Mouse (Mus musculus) forebrain, embryonic 12.5 days (tissue): ENCODE data around the gene Olfr1335. TPM values are rescaled to one million over a fixed set of nuclear protein-coding genes. Genes with fewer than 3 reads are reported as not detected.
"Not testable (repeated sequence)": the region's sequence is repeated elsewhere in the genome, so short reads cannot be mapped to it uniquely, and the experiment has no call there.

ENCODE experiments used
- ATAC-seq: fragments of 200-750 bp; cut with Nextera tagmentation; 2 replicates; pipeline ENCODE4 v1.8.0; 2017; ENCODE audit warnings: moderate TSS enrichment; ENCODE audit not compliant: low FRiP score
- H3K27ac ChIP-seq: fragments of 300-500 bp; sonication (generic); 2 replicates; pipeline ENCODE4 v1.5.1; 2016; ENCODE audit warnings: mild to moderate bottlenecking
- H3K27me3 ChIP-seq: fragments of 300-500 bp; sonication (generic); 2 replicates; pipeline ENCODE4 v1.6.1; 2016; ENCODE audit warnings: mild to moderate bottlenecking
- H3K36me3 ChIP-seq: fragments of 300-500 bp; sonication (generic); replicated peaks from 2 replicates; pipeline ENCODE4 v1.6.1; 2016; ENCODE audit warnings: mild to moderate bottlenecking
- H3K4me1 ChIP-seq: fragments of 300-500 bp; sonication (generic); 2 replicates; pipeline ENCODE4 v1.6.1; 2016
- H3K4me2 ChIP-seq: fragments of 300-500 bp; sonication (generic); 2 replicates; pipeline ENCODE4 v1.6.1; 2016; ENCODE audit warnings: mild to moderate bottlenecking, moderate library complexity
- H3K4me3 ChIP-seq: fragments of 300-500 bp; sonication (generic); replicated peaks from 2 replicates; pipeline ENCODE4 v1.5.1; 2016; ENCODE audit warnings: mild to moderate bottlenecking
- H3K9ac ChIP-seq: fragments of 300-500 bp; sonication (generic); 2 replicates; pipeline ENCODE4 v1.6.1; 2016; ENCODE audit warnings: mild to moderate bottlenecking
- H3K9me3 ChIP-seq: fragments of 300-500 bp; sonication (generic); 2 replicates; pipeline ENCODE4 v1.6.1; 2016
- WGBS: fragments of 180-500 bp; shearing (Covaris S2); methylation state at CpG from one replicate; pipeline ENCODE4 v1.1.7; 2016; 5-methylcytosine and 5-hydroxymethylcytosine counted together
- polyA plus RNA-seq: library from polyadenylated mRNA; unstranded; fragments of >200 nt; fragmentation: Nextera tagmentation; extraction: Ambion mirVana; gene quantifications from 2 replicates; pipeline ENCODE4 v1.2.1, GENCODE M21; 2016

Olfr1335 gene
- not detected in 2 replicates for polyA plus RNA-seq

GRCm38 (mm10) chr4:118809844-118810243 lies at the start of gene Olfr1335:
Gene Olfr1335, minus strand, starts transcription at chr4:118809944.
- H3K9ac ChIP-seq = no peak within 1 kb of the TSS
- 93% methylated on average over 4 of the region's 4 CpGs for WGBS
- H3K27me3 ChIP-seq = no peaks in the 10 kb centered on the region
- H3K4me1 ChIP-seq = no peaks in the 10 kb centered on the region
- no peak within 1 kb of the TSS for H3K4me3 ChIP-seq
- H3K4me2 ChIP-seq = no peak within 1 kb of the TSS
- no peaks in the 10 kb centered on the region for H3K36me3 ChIP-seq
- H3K27ac ChIP-seq = no peak within 1 kb of the TSS
- ATAC-seq = no peak
- no peaks in the 10 kb centered on the region for H3K9me3 ChIP-seq

- no peak within 1 kb of the TSS for H3K9ac ChIP-seq
- H3K4me2 ChIP-seq = no peak within 1 kb of the TSS
- no peaks in the 10 kb centered on the region for H3K9me3 ChIP-seq
- no peak within 1 kb of the TSS for H3K27ac ChIP-seq
- no peak for ATAC-seq
- WGBS = 100% methylated on average over 1 of the region's 1 CpGs
- no peaks in the 10 kb centered on the region for H3K27me3 ChIP-seq
- H3K4me3 ChIP-seq = no peak within 1 kb of the TSS
- no peaks in the 10 kb centered on the region for H3K4me1 ChIP-seq
- no peaks in the 10 kb centered on the region for H3K36me3 ChIP-seq
Observed at GRCm38 (mm10) chr4:118836179-118836578, 26.4 kb upstream of the Olfr1335 start, which contains the start of gene Olfr1333. Gene Olfr1333, minus strand, starts transcription at chr4:118836279.

GRCm38 (mm10) chr4:118818921-118819320 lies 9.2 kb upstream of the Olfr1335 start:
- 78% methylated on average over 1 of the region's 1 CpGs for WGBS
- no peak overlapping the region for H3K4me2 ChIP-seq
- H3K4me1 ChIP-seq = no peaks in the 10 kb centered on the region
- no peaks in the 10 kb centered on the region for H3K27me3 ChIP-seq
- ATAC-seq = no peak
- H3K4me3 ChIP-seq = no peak overlapping the region
- H3K27ac ChIP-seq = no peak overlapping the region
- no peaks in the 10 kb centered on the region for H3K36me3 ChIP-seq
- H3K9ac ChIP-seq = no peak overlapping the region
- no peaks in the 10 kb centered on the region for H3K9me3 ChIP-seq

DNA sequence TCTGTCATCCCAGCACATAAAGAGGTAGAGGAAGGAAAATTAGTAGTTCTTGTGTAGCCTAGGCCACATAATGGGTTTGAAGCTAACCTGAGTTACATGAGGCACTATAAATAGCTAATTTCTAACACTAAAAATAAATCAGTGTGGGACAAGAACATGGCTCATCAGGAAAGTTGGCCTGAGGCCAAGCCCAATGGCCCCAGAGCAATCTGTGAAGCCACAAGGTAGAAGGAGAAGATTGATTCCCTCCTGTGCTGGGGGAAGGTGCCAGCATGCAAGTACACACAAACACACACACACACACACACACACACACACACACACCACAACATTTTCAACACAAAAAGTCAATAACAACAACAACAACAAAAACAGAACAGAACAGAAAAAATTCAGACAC lies 16.9 kb downstream of the Olfr1335 start:
- H3K4me2 ChIP-seq = not testable (repeated sequence)

GRCm38 (mm10) chr4:118782486-118782885 lies 27.3 kb downstream of the Olfr1335 start, which contains the start of gene Olfr1337:
Gene Olfr1337, minus strand, starts transcription at chr4:118782586.
- Histone ChIP-seq H3K4me2 (no peak within 1 kb of the TSS), H3K36me3 (no peaks in the 10 kb centered on the region), H3K9me3 (no peaks in the 10 kb centered on the region), H3K9ac (no peak within 1 kb of the TSS), H3K4me1 (no peaks in the 10 kb centered on the region), H3K27ac (no peak within 1 kb of the TSS), H3K27me3 (no peaks in the 10 kb centered on the region), H3K4me3 (no peak within 1 kb of the TSS)
- ATAC-seq = no peak
- WGBS = 79% methylated on average over 2 of the region's 2 CpGs

More for the DNA sequence above, 16.9 kb downstream of the Olfr1335 start:
- H3K27me3 ChIP-seq, H3K36me3 ChIP-seq, H3K4me3 ChIP-seq, H3K4me1 ChIP-seq, H3K9me3 ChIP-seq, H3K9ac ChIP-seq, ATAC-seq, H3K27ac ChIP-seq: not testable (repeated sequence)

Other genes starting within 250 kb of the Olfr1335 start
- gene Cfap57, start 189.2 kb downstream of the Olfr1335 start, polyA plus RNA-seq = 0.74 and 0.89 TPM in 2 replicates
- 193 and 200 TPM in 2 replicates for gene Ebna1bp2, start 189.1 kb downstream of the Olfr1335 start, polyA plus RNA-seq
- not detected in 2 replicates for gene Olfr62, start 151.0 kb downstream of the Olfr1335 start, polyA plus RNA-seq
- gene Olfr1342, start 117.2 kb downstream of the Olfr1335 start, polyA plus RNA-seq = 0.12 TPM in 1 of 2 replicates, not detected in the other
- not detected in 2 replicates for gene Olfr1341, start 106.4 kb downstream of the Olfr1335 start, polyA plus RNA-seq
- not detected in 2 replicates for gene Olfr1340, start 89.8 kb downstream of the Olfr1335 start, polyA plus RNA-seq
- not detected in 2 replicates for gene Olfr1339, start 77.8 kb downstream of the Olfr1335 start, polyA plus RNA-seq
- gene Olfr1338, start 51.2 kb downstream of the Olfr1335 start, polyA plus RNA-seq = not detected in 2 replicates
- not detected in 2 replicates for gene Olfr1337, start 27.4 kb downstream of the Olfr1335 start, polyA plus RNA-seq
- gene Olfr1333, start 26.3 kb upstream of the Olfr1335 start, polyA plus RNA-seq = not detected in 2 replicates
- not detected in 2 replicates for gene Olfr1331, start 54.7 kb upstream of the Olfr1335 start, polyA plus RNA-seq
- gene Olfr1330, start 78.7 kb upstream of the Olfr1335 start, polyA plus RNA-seq = not detected in 2 replicates
- gene Olfr1329, start 107.5 kb upstream of the Olfr1335 start, polyA plus RNA-seq = not detected in 2 replicates
- not detected in 2 replicates for gene Olfr1328, start 128.7 kb upstream of the Olfr1335 start, polyA plus RNA-seq
- not detected in 2 replicates for gene Lao1, start 151.6 kb upstream of the Olfr1335 start, polyA plus RNA-seq